Mouse (Mus musculus): ENCODE results near the gene Galnt2.

Galnt2 gene

GRCm38 (mm10) chr8:124291693-124292092 is 60.5 kb downstream of the Galnt2 start:
- no peak for TF ChIP-seq POU5F1 (IDR thresholded peaks at IDR 0.05; ENCODE audit: borderline replicate concordance, low read length)
- no peak for TF ChIP-seq CTCF (conservative IDR thresholded peaks at IDR 0.05; ENCODE audit: low read length)
- no peak for TF ChIP-seq NANOG (IDR thresholded peaks at IDR 0.05; ENCODE audit: borderline replicate concordance, low read length)
- Histone ChIP-seq H3K36me3 (ENCODE audit: insufficient read depth, low read length) (peaks cover 31% of the 10 kb centered on the region), H3K9me3 (ENCODE audit: low read length) (peaks cover 23% of the 10 kb centered on the region), H3K4me3 (replicated peaks; ENCODE audit: low read length) (no peak overlapping the region), H3K27me3 (ENCODE audit: insufficient read depth, low read length) (no peaks in the 10 kb centered on the region), H3K4me1 (replicated peaks; ENCODE audit: low read depth, low read length) (peaks cover 26% of the 10 kb centered on the region)

GRCm38 (mm10) chr8:124292965-124293364 is 61.8 kb downstream of the Galnt2 start:
- Histone ChIP-seq H3K36me3 (ENCODE audit: insufficient read depth, low read length) (peaks cover 31% of the 10 kb centered on the region), H3K27me3 (ENCODE audit: insufficient read depth, low read length) (no peaks in the 10 kb centered on the region), H3K4me3 (replicated peaks; ENCODE audit: low read length) (no peak overlapping the region), H3K4me1 (replicated peaks; ENCODE audit: low read depth, low read length) (peaks cover 16% of the 10 kb centered on the region), H3K9me3 (ENCODE audit: low read length) (peaks cover 23% of the 10 kb centered on the region)
- no peak for TF ChIP-seq CTCF (conservative IDR thresholded peaks at IDR 0.05; ENCODE audit: low read length)
- no peak for TF ChIP-seq POU5F1 (IDR thresholded peaks at IDR 0.05; ENCODE audit: borderline replicate concordance, low read length)
- TF ChIP-seq NANOG (IDR thresholded peaks at IDR 0.05; ENCODE audit: borderline replicate concordance, low read length): no peak

- Histone ChIP-seq H3K27me3 (ENCODE audit: insufficient read depth, low read length) (no peaks in the 10 kb centered on the region), H3K36me3 (ENCODE audit: insufficient read depth, low read length) (peaks cover 31% of the 10 kb centered on the region), H3K4me1 (replicated peaks; ENCODE audit: low read depth, low read length) (peaks cover 16% of the 10 kb centered on the region), H3K4me3 (replicated peaks; ENCODE audit: low read length) (no peak overlapping the region), H3K9me3 (ENCODE audit: low read length) (peaks cover 21% of the 10 kb centered on the region)
- TF ChIP-seq NANOG (IDR thresholded peaks at IDR 0.05; ENCODE audit: borderline replicate concordance, low read length): no peak
- TF ChIP-seq CTCF (conservative IDR thresholded peaks at IDR 0.05; ENCODE audit: low read length): no peak
- no peak for TF ChIP-seq POU5F1 (IDR thresholded peaks at IDR 0.05; ENCODE audit: borderline replicate concordance, low read length)
Observed at GRCm38 (mm10) chr8:124294425-124294824, 63.2 kb downstream of the Galnt2 start.

- no peaks in the 10 kb centered on the region for H3K27me3 ChIP-seq (ENCODE audit: insufficient read depth, low read length)
- H3K4me1 ChIP-seq (replicated peaks; ENCODE audit: low read depth, low read length): peaks cover 16% of the 10 kb centered on the region
- peaks cover 33% of the 10 kb centered on the region for H3K36me3 ChIP-seq (ENCODE audit: insufficient read depth, low read length)
- no peak overlapping the region for H3K4me3 ChIP-seq (replicated peaks; ENCODE audit: low read length)
- TF ChIP-seq CTCF (conservative IDR thresholded peaks at IDR 0.05; ENCODE audit: low read length) (no peak), POU5F1 (IDR thresholded peaks at IDR 0.05; ENCODE audit: borderline replicate concordance, low read length) (no peak), NANOG (IDR thresholded peaks at IDR 0.05; ENCODE audit: borderline replicate concordance, low read length) (no peak)
- peaks cover 17% of the 10 kb centered on the region for H3K9me3 ChIP-seq (ENCODE audit: low read length)
Observed at GRCm38 (mm10) chr8:124294900-124295299, 63.7 kb downstream of the Galnt2 start.

GRCm38 (mm10) chr8:124295357-124295756 is 64.2 kb downstream of the Galnt2 start:
- Histone ChIP-seq H3K9me3 (ENCODE audit: low read length) (peaks cover 13% of the 10 kb centered on the region), H3K27me3 (ENCODE audit: insufficient read depth, low read length) (no peaks in the 10 kb centered on the region)
- TF ChIP-seq NANOG (IDR thresholded peaks at IDR 0.05; ENCODE audit: borderline replicate concordance, low read length) (no peak), CTCF (conservative IDR thresholded peaks at IDR 0.05; ENCODE audit: low read length) (no peak), POU5F1 (IDR thresholded peaks at IDR 0.05; ENCODE audit: borderline replicate concordance, low read length) (no peak)

GRCm38 (mm10) chr8:124301512-124301911 is 70.3 kb downstream of the Galnt2 start:
- TF ChIP-seq CTCF (conservative IDR thresholded peaks at IDR 0.05; ENCODE audit: low read length) (no peak), NANOG (IDR thresholded peaks at IDR 0.05; ENCODE audit: borderline replicate concordance, low read length) (no peak), POU5F1 (IDR thresholded peaks at IDR 0.05; ENCODE audit: borderline replicate concordance, low read length) (no peak)
- no peak overlapping the region for H3K4me3 ChIP-seq (replicated peaks; ENCODE audit: low read length)
- peaks cover 29% of the 10 kb centered on the region for H3K4me1 ChIP-seq (replicated peaks; ENCODE audit: low read depth, low read length)
- H3K36me3 ChIP-seq (ENCODE audit: insufficient read depth, low read length): peaks cover 36% of the 10 kb centered on the region
- no peaks in the 10 kb centered on the region for H3K9me3 ChIP-seq (ENCODE audit: low read length)
- H3K27me3 ChIP-seq (ENCODE audit: insufficient read depth, low read length): no peaks in the 10 kb centered on the region

More at GRCm38 (mm10) chr8:124295357-124295756, 64.2 kb downstream of the Galnt2 start:
- Histone ChIP-seq H3K4me1 (replicated peaks; ENCODE audit: low read depth, low read length) (peaks cover 16% of the 10 kb centered on the region), H3K36me3 (ENCODE audit: insufficient read depth, low read length) (peaks cover 36% of the 10 kb centered on the region), H3K4me3 (replicated peaks; ENCODE audit: low read length) (no peak overlapping the region)

GRCm38 (mm10) chr8:124301935-124302555 is 70.9 kb downstream of the Galnt2 start:
- peaks cover 34% of the 10 kb centered on the region for H3K4me1 ChIP-seq (replicated peaks; ENCODE audit: low read depth, low read length)
- TF ChIP-seq CTCF (conservative IDR thresholded peaks at IDR 0.05; ENCODE audit: low read length) (no peak), POU5F1 (IDR thresholded peaks at IDR 0.05; ENCODE audit: borderline replicate concordance, low read length) (no peak), NANOG (IDR thresholded peaks at IDR 0.05; ENCODE audit: borderline replicate concordance, low read length) (no peak)
- H3K4me3 ChIP-seq (replicated peaks; ENCODE audit: low read length): no peak overlapping the region
- peaks cover 39% of the 10 kb centered on the region for H3K36me3 ChIP-seq (ENCODE audit: insufficient read depth, low read length)
- H3K9me3 ChIP-seq (ENCODE audit: low read length): no peaks in the 10 kb centered on the region
- H3K27me3 ChIP-seq (ENCODE audit: insufficient read depth, low read length): no peaks in the 10 kb centered on the region

GRCm38 (mm10) chr8:124303211-124303902 is 72.2 kb downstream of the Galnt2 start:
- H3K36me3 ChIP-seq (ENCODE audit: insufficient read depth, low read length): peaks cover 52% of the 10 kb centered on the region
- H3K4me3 ChIP-seq (replicated peaks; ENCODE audit: low read length): no peak overlapping the region
- H3K4me1 ChIP-seq (replicated peaks; ENCODE audit: low read depth, low read length): peaks cover 39% of the 10 kb centered on the region
- no peaks in the 10 kb centered on the region for H3K9me3 ChIP-seq (ENCODE audit: low read length)
- H3K27me3 ChIP-seq (ENCODE audit: insufficient read depth, low read length): no peaks in the 10 kb centered on the region
- no peak for TF ChIP-seq NANOG (IDR thresholded peaks at IDR 0.05; ENCODE audit: borderline replicate concordance, low read length)
- TF ChIP-seq POU5F1 (IDR thresholded peaks at IDR 0.05; ENCODE audit: borderline replicate concordance, low read length): no peak
- no peak for TF ChIP-seq CTCF (conservative IDR thresholded peaks at IDR 0.05; ENCODE audit: low read length)
